Mouse (Mus musculus) cortical plate, adult 2 months (tissue): Measurements from ENCODE around the gene Myh1. TPM values are rescaled to one million over a fixed set of nuclear protein-coding genes. Genes with fewer than 3 reads are reported as not detected.

ENCODE experiments used
- H3K27ac ChIP-seq: fragments of 200-500 bp; 2 replicates; pipeline ENCODE4 v1.5.1; 2012; ENCODE audit warnings: low read length, control low read depth, inconsistent platforms; ENCODE audit not compliant: insufficient read depth
- H3K4me1 ChIP-seq: fragments of 200-500 bp; 2 replicates; pipeline ENCODE4 v1.6.1; 2011; ENCODE audit warnings: low read length; ENCODE audit not compliant: control insufficient read depth, insufficient read depth
- H3K4me3 ChIP-seq: fragments of 200-500 bp; 2 replicates; pipeline ENCODE4 v1.5.1; 2011; ENCODE audit warnings: mild to moderate bottlenecking, low read length, control low read depth; ENCODE audit not compliant: insufficient read depth
- CTCF ChIP-seq: fragments of 200-500 bp; IDR thresholded peaks from 2 replicates; pipeline ENCODE4 v1.5.1; 2011; ENCODE audit warnings: mild to moderate bottlenecking, control low read depth, low read length; ENCODE audit not compliant: insufficient read depth; ENCODE audit errors: extremely low read depth
- POLR2A ChIP-seq: fragments of 200-500 bp; IDR thresholded peaks from 2 replicates; pipeline ENCODE4 v1.6.1; 2011; ENCODE audit warnings: mild to moderate bottlenecking, low read length, control low read depth; ENCODE audit not compliant: insufficient read depth; ENCODE audit errors: extremely low read depth
- polyA plus RNA-seq: library from polyadenylated mRNA; depleted of rRNA; stranded (reverse); fragments of >200 nt; gene quantifications from 2 replicates; pipeline ENCODE4 v1.2.3, GENCODE M21; 2012

Gene Myh1
- polyA plus RNA-seq, 1 experiment: 0.23 TPM

DNA sequence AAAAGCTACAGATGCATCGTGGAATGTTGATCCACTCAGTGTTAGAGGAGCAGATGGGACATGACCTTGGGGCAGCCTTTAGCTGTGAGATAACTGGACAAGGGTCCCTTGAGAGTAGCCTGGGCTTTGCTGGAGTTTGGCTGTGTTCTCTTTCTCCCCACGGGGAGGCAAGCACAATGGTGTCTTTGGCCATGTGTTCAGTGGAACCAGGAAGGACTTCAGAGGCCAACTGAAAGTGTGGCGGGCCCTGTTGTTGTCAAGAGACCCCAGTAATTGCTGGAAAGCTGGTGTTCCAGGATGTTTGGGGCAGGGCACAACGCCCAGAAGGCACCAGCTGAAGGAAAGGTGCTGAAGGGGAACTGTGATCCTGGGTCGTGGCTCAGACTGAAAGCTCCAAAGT is 30.6 kb upstream of the Myh1 start:
- Histone ChIP-seq H3K4me1 (no peaks in the 10 kb centered on the region), H3K27ac (no peak overlapping the region), H3K4me3 (no peak overlapping the region)
- no peak for TF ChIP-seq POLR2A
- TF ChIP-seq CTCF: no peak

DNA sequence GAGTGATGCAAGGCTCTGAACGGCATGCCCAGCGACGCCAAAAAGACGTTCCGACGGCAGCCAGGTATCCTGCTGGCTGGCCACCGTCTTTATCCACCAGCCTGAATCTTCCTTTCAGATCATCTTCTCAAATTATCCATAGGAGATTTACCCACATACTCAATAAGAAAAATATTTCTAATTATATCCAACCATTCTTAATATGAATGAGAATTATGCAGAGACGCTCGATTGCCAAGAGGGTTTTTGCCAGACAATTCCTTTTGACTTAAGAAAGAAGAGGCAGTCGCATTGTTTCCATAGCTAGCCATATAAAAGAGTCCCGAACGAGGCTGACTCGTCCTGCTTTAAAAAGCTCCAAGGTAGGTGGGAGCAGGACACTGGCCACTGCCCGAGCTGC is 29.1 kb upstream of the Myh1 start, which contains the start of gene Myh2:
Gene Myh2 (plus strand): TSS at position 301 of the 400 bp plus-strand sequence.
- Histone ChIP-seq H3K27ac (no peak within 1 kb of the TSS), H3K4me1 (no peaks in the 10 kb centered on the region), H3K4me3 (no peak within 1 kb of the TSS)
- TF ChIP-seq POLR2A: no peak
- no peak for TF ChIP-seq CTCF

DNA sequence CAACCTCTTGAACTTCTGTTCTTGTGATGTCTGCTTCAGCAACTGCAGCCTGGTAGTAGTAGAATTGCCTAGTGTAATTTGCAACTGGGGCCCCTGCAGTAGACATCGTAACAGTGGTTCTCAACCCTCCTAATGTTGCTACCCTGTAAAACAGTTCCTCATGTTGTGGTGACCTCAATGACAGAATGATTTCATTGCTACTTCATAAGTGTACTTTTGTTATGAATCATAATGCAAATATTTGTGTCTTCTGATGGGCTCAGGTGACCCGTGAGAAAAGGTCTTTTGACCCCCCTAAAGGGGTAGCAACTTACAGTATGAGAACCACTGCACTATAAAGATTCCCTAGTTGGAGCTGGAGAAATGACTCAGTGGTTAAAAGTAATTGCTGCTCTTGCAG is 27.4 kb upstream of the Myh1 start:
- no peak for TF ChIP-seq CTCF
- TF ChIP-seq POLR2A: no peak

DNA sequence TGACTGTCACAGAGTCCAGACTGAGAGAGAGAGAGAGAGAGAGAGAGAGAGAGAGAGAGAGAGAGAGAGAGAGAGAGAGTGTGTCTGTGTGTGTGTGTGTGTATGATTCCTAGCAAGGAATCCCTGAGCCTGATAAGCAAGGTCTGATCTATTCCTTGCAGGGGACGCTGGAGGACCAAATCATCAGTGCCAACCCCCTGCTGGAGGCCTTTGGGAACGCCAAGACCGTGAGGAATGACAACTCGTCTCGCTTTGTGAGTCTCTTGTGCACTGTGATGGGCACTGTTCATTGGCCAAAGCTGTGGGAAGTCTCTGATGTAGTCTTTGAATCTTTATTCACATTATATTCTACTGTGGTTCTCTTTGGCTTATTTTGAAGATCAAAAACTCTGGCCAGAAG is 23.5 kb upstream of the Myh1 start:
- H3K4me1 ChIP-seq: no peaks in the 10 kb centered on the region
- H3K4me3 ChIP-seq: no peak overlapping the region
- no peak overlapping the region for H3K27ac ChIP-seq
- TF ChIP-seq CTCF: no peak
- TF ChIP-seq POLR2A: no peak

More for the DNA sequence above, 27.4 kb upstream of the Myh1 start:
- Histone ChIP-seq H3K4me1 (no peaks in the 10 kb centered on the region), H3K27ac (no peak overlapping the region), H3K4me3 (no peak overlapping the region)

DNA sequence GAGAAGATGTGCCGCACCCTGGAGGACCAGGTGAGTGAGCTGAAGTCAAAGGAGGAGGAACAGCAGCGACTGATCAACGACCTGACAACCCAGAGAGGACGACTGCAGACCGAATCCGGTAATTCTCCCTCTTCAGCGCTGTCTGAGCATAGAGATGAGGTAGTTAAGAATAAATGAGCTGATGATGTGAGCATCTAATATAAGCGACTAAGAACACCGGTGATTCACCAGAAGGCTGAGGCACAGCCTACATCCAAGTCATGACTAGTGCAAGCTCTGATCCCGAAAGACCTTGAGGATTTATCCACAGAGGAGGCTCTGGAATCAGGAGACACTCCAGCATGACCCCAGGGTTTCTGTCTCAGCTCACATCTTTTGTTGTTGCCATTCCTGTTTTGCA is 9.5 kb upstream of the Myh1 start:
- H3K27ac ChIP-seq: no peak overlapping the region
- peaks cover 2% of the 10 kb centered on the region for H3K4me1 ChIP-seq
- TF ChIP-seq POLR2A: 0 out of 2 replicates have a peak, but pooled peaks have one; percentile 29
- TF ChIP-seq CTCF: no peak
- no peak overlapping the region for H3K4me3 ChIP-seq

DNA sequence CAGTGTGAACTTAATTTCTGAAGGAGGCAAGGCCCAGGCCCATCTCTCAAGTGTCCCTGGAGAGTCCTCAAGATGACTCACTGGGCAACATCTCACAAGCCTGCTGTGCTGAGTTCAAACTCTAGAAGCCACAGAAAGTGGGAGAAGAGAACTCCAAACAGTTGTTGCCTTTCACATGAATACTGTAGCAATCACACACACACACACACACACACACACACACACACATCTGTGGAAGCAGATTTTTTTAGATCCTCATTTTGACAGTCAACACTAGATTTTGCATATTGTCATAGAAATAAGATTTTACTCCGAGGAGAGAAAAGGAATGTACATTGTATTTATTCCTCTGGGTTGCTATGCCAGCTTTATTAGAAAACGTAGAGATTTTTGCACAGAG is 9.0 kb upstream of the Myh1 start:
- Histone ChIP-seq H3K27ac (no peak overlapping the region), H3K4me1 (peaks cover 2% of the 10 kb centered on the region), H3K4me3 (no peak overlapping the region)
- TF ChIP-seq CTCF (no peak), POLR2A (no peak)

DNA sequence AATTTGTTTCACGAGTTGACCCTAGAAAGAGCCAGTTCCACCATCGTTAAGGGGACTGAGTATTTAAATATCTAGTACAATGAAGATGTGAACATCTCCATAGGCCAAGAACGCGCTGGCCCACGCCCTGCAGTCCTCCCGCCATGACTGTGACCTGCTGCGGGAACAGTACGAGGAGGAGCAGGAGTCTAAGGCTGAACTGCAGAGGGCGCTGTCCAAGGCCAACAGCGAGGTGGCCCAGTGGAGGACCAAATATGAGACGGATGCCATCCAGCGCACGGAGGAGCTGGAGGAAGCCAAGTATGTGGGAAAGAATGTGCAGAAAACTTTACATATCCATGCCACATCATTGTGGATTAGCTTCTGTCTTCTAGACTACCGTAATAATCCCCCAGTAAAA is 8.4 kb upstream of the Myh1 start:
- TF ChIP-seq CTCF: no peak
- no peak for TF ChIP-seq POLR2A

DNA sequence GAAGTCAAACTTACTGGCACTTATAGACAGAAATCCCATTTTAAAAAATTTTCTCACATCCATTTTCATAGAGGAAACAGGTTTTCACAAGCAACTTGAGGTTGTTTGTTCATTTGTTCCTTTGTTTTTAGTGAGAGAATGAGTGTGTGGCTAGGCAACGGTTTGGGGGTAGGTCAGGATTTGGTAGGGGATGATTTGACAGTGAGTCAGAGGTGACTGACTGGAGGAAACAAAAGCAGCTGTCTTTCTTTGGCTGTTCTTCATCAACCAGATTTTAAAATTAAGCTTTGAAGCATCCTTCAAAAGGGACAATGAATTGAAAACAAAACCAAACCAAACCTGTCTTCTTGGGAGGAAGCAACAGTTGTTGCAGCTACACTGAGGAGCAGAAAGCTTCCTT is 531 bp upstream of the Myh1 start:
- TF ChIP-seq POLR2A (no peak), CTCF (no peak)
- H3K27ac ChIP-seq: no peak overlapping the region
- no peaks in the 10 kb centered on the region for H3K4me1 ChIP-seq
- no peak overlapping the region for H3K4me3 ChIP-seq

More for the DNA sequence above, 8.4 kb upstream of the Myh1 start:
- Histone ChIP-seq H3K4me1 (peaks cover 2% of the 10 kb centered on the region), H3K27ac (no peak overlapping the region), H3K4me3 (no peak overlapping the region)

DNA sequence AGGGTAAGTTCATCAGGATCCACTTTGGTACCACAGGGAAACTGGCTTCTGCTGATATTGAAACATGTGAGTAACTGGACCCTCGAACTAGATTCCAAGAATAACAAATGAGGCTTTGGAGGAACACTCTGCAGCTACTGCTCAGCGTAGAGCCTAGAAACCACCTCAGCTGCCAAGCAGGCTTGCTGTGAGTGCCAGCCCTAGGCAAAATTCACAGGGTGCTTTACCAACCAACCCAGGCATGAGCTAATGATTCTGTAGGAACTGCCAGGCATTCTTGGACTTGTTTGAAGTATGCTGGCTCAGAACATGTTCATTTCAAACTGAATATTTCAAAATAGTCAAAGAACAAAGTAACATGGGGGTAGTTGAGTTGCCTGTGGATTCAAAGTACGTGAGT is 4.9 kb downstream of the Myh1 start:
- H3K4me1 ChIP-seq: peaks cover 1% of the 10 kb centered on the region; the same call in 1 of the 2 replicates
- no peak for TF ChIP-seq POLR2A
- no peak overlapping the region for H3K27ac ChIP-seq
- no peak overlapping the region for H3K4me3 ChIP-seq

DNA sequence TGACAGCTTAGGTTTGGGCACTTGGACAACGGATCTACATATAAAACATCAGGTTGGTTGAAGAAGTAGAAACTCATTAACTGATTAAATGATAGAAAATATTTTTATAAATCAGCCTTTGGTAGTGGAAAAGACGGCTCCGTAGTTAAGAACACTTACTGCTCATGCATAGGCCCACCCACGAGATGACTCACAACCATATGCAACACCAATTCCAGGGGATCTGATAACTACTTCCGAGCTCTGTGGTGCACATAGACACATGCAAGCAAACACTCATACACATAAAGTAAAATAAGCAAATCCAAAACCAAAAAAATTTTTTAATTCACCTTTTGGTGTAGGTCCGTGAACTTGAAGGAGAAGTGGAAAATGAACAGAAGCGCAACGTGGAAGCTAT is 22.0 kb downstream of the Myh1 start:
- H3K4me3 ChIP-seq: no peak overlapping the region
- TF ChIP-seq POLR2A (no peak), CTCF (no peak)
- H3K27ac ChIP-seq: no peak overlapping the region
- no peaks in the 10 kb centered on the region; the same call in 1 of the 2 replicates for H3K4me1 ChIP-seq
